Mouse (Mus musculus) embryonic fibroblast, embryonic 13.5 days (primary cell): ENCODE results near the gene Per1. TPM values are rescaled to one million over a fixed set of nuclear protein-coding genes. Genes with fewer than 3 reads are reported as not detected.
A peak's percentile ranks its signal among the peaks of the same experiment; 100 is the strongest.

ENCODE experiments used
- H3K27ac ChIP-seq: 2 replicates; pipeline ENCODE4 v1.5.1; 2012; ENCODE audit warnings: low read length, control low read depth, inconsistent platforms; ENCODE audit not compliant: insufficient read depth
- H3K4me1 ChIP-seq: 2 replicates; pipeline ENCODE4 v1.6.1; 2011; ENCODE audit warnings: low read length; ENCODE audit not compliant: control insufficient read depth, insufficient read depth
- H3K4me3 ChIP-seq: 2 replicates; pipeline ENCODE4 v1.5.1; 2011; ENCODE audit warnings: mild to moderate bottlenecking, control low read depth, low read length; ENCODE audit not compliant: insufficient read depth
- CTCF ChIP-seq: IDR thresholded peaks from 2 replicates; pipeline ENCODE4 v1.5.1; 2011; ENCODE audit warnings: mild to moderate bottlenecking, control low read depth, low read length, moderate library complexity, borderline replicate concordance; ENCODE audit not compliant: insufficient read depth
- POLR2A ChIP-seq: IDR thresholded peaks from 2 replicates; pipeline ENCODE4 v1.6.1; 2011; ENCODE audit warnings: low read depth, mild to moderate bottlenecking, control low read depth, low read length, moderate library complexity
- polyA plus RNA-seq: library from polyadenylated mRNA; stranded (reverse); fragments of >200 nt; gene quantifications from 2 replicates; pipeline ENCODE4 v1.2.4, GENCODE M21; 2011; ENCODE audit warnings: low read depth; ENCODE audit not compliant: missing spikeins, insufficient read length

Per1 gene
- polyA plus RNA-seq, 1 experiment: 30.9 TPM

DNA sequence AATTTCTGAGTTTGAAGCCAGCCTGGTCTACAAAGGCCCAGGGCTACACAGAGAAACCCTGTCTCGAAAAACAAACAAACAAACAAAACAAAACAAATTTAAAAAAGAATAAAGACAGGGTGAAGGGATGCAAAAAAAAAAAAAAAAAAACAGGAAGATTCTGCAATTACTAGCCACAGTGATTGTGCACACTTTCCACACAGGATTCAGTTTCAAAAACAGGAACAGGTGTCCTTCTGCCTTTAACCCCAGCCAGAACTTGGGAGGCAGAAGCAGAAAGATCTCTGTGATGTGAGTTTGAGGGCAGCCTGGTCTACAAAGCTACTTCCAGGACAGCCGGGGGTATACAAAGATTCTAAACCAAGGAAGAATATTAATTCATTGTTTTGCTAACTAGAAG, 36.8 kb upstream of the Per1 start:
- H3K4me3 ChIP-seq: peak overlapping the region; percentile 95
- H3K4me1 ChIP-seq: no peaks in the 10 kb centered on the region
- TF ChIP-seq POLR2A (no peak), CTCF (no peak)
- peak overlapping the region; percentile 88; the same call in 1 of the 2 replicates for H3K27ac ChIP-seq

DNA sequence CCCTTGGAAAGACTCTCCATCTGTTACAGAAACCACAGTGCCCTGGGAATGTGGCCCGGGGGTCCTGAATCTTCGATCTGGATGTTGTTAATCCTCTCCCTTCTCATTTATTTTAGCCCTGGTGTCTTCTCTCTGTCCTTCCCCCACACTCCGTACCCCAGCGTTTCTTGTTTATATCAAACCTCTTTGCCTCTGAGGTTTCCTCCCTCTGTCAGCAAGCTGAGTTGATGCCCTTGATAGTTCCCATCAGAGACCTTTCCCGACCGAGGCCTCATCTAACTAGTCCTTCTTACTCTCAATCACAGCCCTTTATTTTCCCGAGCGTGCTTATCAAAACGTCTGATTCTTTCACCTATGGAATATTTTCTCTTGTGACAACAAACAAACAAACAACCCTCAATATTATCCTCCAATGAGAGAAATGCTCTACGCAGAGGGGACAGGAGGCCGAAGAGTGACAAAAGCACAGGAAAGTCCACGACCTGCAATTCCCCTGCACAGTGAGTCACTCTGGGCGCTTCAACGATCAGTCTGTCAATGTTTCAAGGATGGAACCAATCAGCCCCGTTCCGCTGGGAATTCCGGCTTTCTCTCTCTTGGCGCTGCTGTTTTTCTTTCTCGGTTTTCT, 36.2 kb upstream of the Per1 start:
- TF ChIP-seq POLR2A: no peak
- no peak for TF ChIP-seq CTCF
- Histone ChIP-seq H3K4me3 (peak overlapping the region; percentile 95), H3K27ac (peak overlapping the region; percentile 88), H3K4me1 (no peaks in the 10 kb centered on the region)

DNA sequence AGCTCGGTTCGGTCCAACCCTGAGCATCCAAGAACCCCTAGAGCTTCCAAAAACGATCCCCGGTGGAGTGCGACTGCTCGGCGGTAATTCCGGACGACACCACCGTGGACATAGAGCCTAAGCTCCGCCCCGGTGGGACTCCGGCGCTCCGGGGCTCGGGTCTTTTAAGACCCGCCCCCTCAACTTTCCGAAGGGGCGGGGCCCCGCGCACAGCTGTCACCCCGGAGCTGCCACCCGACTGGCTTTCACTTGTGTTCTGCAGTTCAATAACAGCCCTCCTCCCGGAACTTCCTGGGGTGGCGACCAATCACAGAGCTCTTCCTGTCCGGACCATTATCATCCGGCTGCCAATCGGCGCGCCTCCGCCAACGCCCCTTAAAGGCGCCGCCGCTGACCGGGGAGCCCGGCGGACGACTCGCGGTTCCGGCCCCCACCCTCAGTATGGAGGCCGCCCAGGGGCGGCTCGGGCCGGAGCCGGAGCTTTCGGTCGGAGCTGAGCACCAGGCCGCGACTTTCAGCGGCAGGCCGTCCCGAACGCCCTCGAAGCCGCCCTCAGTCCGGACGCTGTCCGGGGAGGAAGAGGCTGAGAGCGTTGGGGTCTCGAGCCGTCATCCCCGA, 35.6 kb upstream of the Per1 start, which contains the start of gene Borcs6:
Gene Borcs6 (plus strand): TSS at position 361 of the 618 bp plus-strand sequence.
- Histone ChIP-seq H3K27ac (peak within 1 kb of the TSS; percentile 93), H3K4me1 (no peaks in the 10 kb centered on the region), H3K4me3 (peak within 1 kb of the TSS; percentile 95)
- no peak for TF ChIP-seq CTCF
- TF ChIP-seq POLR2A: peak; percentile 74

DNA sequence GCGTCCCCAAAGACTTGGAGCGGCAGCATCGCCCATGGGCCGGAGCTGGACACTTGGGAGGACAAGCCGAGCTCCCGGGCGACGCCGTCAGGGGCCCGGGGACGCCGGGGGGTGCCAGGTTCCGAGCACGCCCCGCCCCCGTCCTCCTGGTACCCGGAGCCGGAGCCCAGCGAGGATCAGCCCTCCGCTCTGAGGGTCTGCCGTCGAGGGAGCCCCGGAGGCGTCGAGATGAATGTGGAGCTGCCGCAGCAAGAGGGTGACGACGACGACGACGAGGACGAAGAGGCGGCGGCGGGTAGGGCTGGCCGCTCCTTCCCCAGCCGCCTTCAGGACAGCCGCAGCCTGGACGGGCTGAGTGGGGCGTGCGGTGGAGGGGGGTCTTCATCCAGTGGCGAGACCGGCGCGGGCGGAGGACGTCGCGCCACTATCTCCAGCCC, 35.0 kb upstream of the Per1 start:
- Histone ChIP-seq H3K4me1 (no peaks in the 10 kb centered on the region), H3K27ac (peak overlapping the region; percentile 93), H3K4me3 (peak overlapping the region; percentile 95)
- TF ChIP-seq CTCF: no peak
- no peak for TF ChIP-seq POLR2A

DNA sequence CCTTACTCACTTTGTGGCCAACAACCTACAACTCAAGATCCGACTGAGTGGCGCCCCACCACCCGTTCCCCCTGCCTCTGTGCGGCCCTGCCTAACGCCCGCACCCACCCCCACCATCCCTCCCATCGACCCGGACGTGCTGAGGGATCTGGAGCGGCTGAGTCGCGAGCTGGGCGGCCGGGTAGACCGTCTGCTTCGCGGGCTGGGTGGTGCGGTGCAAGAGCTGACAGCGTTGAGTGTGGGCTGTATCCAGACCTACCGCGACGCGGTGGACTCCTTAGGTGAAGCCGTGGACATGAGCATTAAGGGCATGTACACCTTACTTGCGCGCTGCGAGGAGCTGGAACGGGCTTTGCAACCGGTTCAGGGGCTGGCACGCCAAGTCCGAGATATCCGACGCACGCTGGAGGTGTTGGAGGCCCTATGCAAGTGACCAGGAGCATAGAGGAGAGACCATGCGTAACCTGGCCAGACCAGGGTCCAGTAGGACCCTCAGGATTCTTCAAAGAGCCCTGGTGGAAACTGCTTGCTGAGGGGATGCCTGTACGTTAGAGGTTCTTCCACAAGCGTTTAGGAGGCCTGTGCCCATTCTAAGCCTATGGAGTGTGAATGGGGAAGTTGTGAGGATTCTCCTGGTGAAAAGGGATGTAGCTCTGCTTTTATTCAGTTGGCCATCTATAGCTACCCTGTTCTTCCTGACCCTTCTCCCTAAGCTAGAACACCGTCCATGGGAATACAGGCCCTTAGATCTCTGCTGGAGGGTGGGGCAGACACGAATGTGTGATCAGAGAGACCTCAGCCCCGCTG, 34.4 kb upstream of the Per1 start:
- Histone ChIP-seq H3K4me3 (peak overlapping the region; percentile 95), H3K27ac (peak overlapping the region; percentile 93; the same call in 1 of the 2 replicates), H3K4me1 (no peaks in the 10 kb centered on the region)
- no peak for TF ChIP-seq CTCF

DNA sequence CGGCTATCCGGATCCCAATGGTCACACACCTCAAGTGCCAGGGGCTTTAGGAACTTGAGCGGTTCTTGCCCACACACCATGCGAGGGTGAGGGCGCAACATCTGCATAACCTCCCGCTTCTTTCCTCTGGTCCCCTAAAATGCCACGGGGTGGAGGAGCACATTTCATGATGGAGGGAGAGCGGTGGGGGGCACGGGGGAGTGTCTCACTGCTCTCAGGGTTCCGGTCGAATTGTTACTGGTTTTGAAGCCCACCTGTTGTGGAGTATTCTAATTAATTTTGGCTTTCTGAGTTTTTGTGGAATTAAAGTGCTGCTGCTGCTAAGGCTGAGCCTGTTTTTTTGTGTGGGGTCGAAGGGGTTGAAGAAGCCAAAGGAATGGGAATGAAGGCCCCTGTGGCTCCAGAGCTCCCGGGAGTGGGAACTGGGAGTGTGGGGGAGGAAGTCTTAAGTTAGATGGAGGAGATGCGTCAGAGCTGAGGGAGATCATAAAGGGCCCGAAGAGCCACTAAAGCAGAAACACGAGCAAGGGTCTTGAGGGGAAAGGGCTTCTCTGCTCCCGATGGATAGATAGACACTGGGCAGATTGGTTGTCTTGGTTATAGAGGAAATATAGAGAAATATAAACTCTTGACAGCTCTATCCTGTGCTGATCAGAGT, 33.6 kb upstream of the Per1 start:
- H3K4me3 ChIP-seq: peak overlapping the region; percentile 95
- no peak for TF ChIP-seq CTCF
- no peak for TF ChIP-seq POLR2A
- H3K27ac ChIP-seq: no peak overlapping the region
- peaks cover under 1% of the 10 kb centered on the region; the same call in 1 of the 2 replicates for H3K4me1 ChIP-seq

DNA sequence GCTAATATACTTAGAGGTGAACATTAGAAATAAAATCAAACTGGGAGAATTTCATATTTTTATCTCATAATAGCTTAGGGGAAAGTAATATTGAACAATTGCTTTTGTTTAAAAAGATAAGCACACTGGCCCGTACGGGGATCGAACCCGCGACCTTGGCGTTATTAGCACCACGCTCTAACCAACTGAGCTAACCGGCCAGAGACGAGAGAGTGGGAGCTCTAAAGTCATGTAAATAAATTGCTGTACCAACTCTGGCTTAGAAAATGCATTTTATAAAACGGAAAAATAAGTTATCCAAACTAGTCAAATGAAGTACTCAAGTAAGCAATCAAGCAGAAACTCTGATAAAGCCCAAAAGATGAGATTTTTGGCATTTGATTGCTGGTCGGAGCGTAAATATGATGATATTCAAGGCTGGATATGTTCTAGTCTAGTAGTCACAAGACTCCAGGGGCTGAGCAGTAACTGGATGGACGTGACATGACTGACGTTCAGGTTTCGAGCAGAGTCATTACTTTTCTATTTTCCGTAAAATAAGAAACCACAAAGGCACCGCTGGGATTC, 32.7 kb upstream of the Per1 start:
- peaks cover 5% of the 10 kb centered on the region; the same call in 1 of the 2 replicates for H3K4me1 ChIP-seq

DNA sequence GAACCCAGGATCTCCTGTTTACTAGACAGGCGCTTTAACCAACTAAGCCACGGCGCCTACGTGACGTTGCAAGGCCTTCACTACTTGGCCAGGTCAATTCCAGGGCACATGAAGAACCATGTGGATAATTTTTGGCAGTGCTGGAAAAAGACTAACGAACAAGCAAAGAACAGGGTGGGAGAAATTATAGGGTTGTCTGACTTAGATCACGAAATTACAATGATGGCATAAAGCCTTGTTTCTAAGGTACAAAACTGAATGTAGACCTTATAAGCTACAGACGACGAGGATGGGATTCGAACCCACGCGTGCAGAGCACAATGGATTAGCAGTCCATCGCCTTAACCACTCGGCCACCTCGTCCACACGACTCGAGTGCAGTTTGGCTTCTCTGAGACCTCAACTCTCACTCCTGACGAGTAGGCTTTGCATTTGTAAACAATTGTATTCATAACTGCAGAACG, 32.2 kb upstream of the Per1 start:
- Histone ChIP-seq H3K4me3 (peak overlapping the region; percentile 70), H3K4me1 (peaks cover 8% of the 10 kb centered on the region; the same call in 1 of the 2 replicates), H3K27ac (peak overlapping the region; percentile 30)
- TF ChIP-seq CTCF (no peak), POLR2A (no peak)

More for the DNA sequence above, 32.7 kb upstream of the Per1 start:
- peak overlapping the region; percentile 79 for H3K27ac ChIP-seq
- peak overlapping the region; percentile 21; the same call in 1 of the 2 replicates for H3K4me3 ChIP-seq
- TF ChIP-seq POLR2A (peak; percentile 37; the same call in 1 of the 2 replicates), CTCF (no peak)

DNA sequence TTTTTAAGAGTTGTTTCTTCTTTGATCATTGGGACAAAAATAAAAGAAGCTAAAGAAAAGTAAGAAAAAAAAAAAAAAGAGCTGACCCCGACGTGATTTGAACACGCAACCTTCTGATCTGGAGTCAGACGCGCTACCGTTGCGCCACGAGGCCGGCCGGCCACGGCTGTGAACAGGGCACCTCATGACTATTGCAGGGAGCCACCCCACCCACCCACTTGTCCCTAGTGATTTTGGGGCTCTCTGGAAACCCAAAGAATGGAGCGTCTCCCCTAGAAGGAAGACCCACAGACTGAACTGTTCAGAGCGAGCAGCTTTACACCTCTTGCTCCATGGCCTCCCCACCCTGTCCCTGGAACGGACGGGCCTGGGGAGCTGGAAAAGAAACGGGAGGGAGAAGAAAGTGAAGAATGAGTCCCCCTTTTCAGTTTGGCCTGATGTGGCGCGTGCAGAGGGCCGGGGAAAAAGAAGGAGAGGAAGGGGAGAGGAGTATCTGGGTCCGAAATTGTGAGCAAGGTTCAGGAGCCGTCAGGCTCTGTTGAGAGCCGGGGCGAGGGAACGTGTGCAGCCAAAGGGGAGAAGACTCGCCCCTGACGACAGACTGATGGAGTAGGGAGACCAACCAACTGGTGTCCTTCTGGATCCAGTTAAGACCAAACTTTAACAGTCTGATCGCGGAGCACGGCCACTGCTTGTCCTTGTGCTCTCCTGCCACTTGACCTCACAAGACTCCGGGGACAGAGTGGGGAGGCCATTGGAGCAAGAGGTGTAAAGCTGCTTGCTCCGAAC, 31.4 kb upstream of the Per1 start:
- Histone ChIP-seq H3K4me1 (peaks cover 9% of the 10 kb centered on the region; the same call in 1 of the 2 replicates), H3K4me3 (peak overlapping the region; percentile 96), H3K27ac (peak overlapping the region; percentile 16)
- TF ChIP-seq POLR2A: no peak; the same call in 1 of the 2 replicates
- TF ChIP-seq CTCF: no peak
